Mouse (Mus musculus) lung, postnatal 0 days (tissue): ENCODE measurements around the gene 2010111I01Rik. TPM values are rescaled to one million over a fixed set of nuclear protein-coding genes. Genes with fewer than 3 reads are reported as not detected.

Source experiments
- ATAC-seq: fragments of 200-750 bp; cut with Nextera tagmentation; 2 replicates; pipeline ENCODE4 v1.8.0; 2017; ENCODE audit warnings: moderate library complexity
- DNase-seq: peaks from one replicate; pipeline ENCODE4 v3.0.0-alpha.2; 2016; ENCODE audit warnings: low spot score
- H3K27ac ChIP-seq: fragments of 300-500 bp; sonication (generic); 2 replicates; pipeline ENCODE4 v1.5.1; 2014; ENCODE audit warnings: antibody characterized with exemption, mild to moderate bottlenecking, low read length, mixed read lengths
- H3K27me3 ChIP-seq: fragments of 300-500 bp; sonication (generic); replicated peaks from 2 replicates; pipeline ENCODE4 v1.6.1; 2014; ENCODE audit warnings: low read length, mixed read lengths; ENCODE audit not compliant: insufficient read depth
- H3K36me3 ChIP-seq: fragments of 300-500 bp; sonication (generic); 2 replicates; pipeline ENCODE4 v1.6.1; 2014; ENCODE audit warnings: low read length, mixed read lengths; ENCODE audit not compliant: insufficient read depth
- H3K4me1 ChIP-seq: fragments of 300-500 bp; sonication (generic); 2 replicates; pipeline ENCODE4 v1.6.1; 2014; ENCODE audit warnings: antibody characterized with exemption, low read depth, low read length, mixed read lengths; ENCODE audit not compliant: insufficient read depth
- H3K4me2 ChIP-seq: fragments of 300-500 bp; sonication (generic); replicated peaks from 2 replicates; pipeline ENCODE4 v1.6.1; 2014; ENCODE audit warnings: low read depth, mild to moderate bottlenecking, low read length, moderate library complexity, mixed read lengths
- H3K4me3 ChIP-seq: fragments of 300-500 bp; sonication (generic); 2 replicates; pipeline ENCODE4 v1.5.1; 2014; ENCODE audit warnings: low read depth, low read length
- H3K9ac ChIP-seq: fragments of 300-500 bp; sonication (generic); replicated peaks from 2 replicates; pipeline ENCODE4 v1.6.1; 2014; ENCODE audit warnings: low read depth, mild to moderate bottlenecking
- H3K9me3 ChIP-seq: fragments of 300-500 bp; sonication (generic); 2 replicates; pipeline ENCODE4 v1.6.1; 2016; ENCODE audit warnings: low read length, mixed read lengths
- CTCF ChIP-seq: IDR thresholded peaks from 2 replicates; pipeline ENCODE4 v1.5.1; 2016; ENCODE audit warnings: antibody characterized with exemption, mild to moderate bottlenecking
- EP300 ChIP-seq: IDR thresholded peaks from 2 replicates; pipeline ENCODE4 v1.6.1; 2016; ENCODE audit warnings: antibody characterized with exemption, mild to moderate bottlenecking, control low read depth
- WGBS: fragments of 180-500 bp; shearing (Covaris S2); extraction: QIAGEN DNeasy Blood & Tissue Kit; methylation state at CpG from one replicate; pipeline ENCODE4 v1.1.7; 2014; 5-methylcytosine and 5-hydroxymethylcytosine counted together
- polyA plus RNA-seq: library from polyadenylated mRNA; unstranded; fragments of >200 nt; fragmentation: Nextera tagmentation; extraction: Ambion mirVana; gene quantifications from 2 replicates; pipeline ENCODE4 v1.2.1, GENCODE M21; 2015

Gene 2010111I01Rik
- polyA plus RNA-seq, 1 experiment from 2014 or later: 130 TPM

- DNase-seq (no peak), ATAC-seq (no peak)
- no peak overlapping the region for H3K27ac ChIP-seq
- H3K27me3 ChIP-seq: no peaks in the 10 kb centered on the region
- peaks cover 51% of the 10 kb centered on the region for H3K36me3 ChIP-seq
- no peaks in the 10 kb centered on the region for H3K9me3 ChIP-seq
- TF ChIP-seq CTCF (no peak), EP300 (no peak)
- H3K4me2 ChIP-seq: no peak overlapping the region
- H3K9ac ChIP-seq: no peak overlapping the region
- WGBS: 85% methylated on average over 5 of the region's 5 CpGs
- H3K4me3 ChIP-seq: no peak overlapping the region
- H3K4me1 ChIP-seq: peaks cover 5% of the 10 kb centered on the region; the same call in 1 of the 2 replicates
Measured at GRCm38 (mm10) chr13:63298931-63299330, 334.2 kb downstream of the 2010111I01Rik start.

- Histone ChIP-seq H3K27ac (no peak overlapping the region), H3K4me1 (no peaks in the 10 kb centered on the region), H3K4me2 (no peak overlapping the region), H3K9ac (no peak overlapping the region), H3K9me3 (no peaks in the 10 kb centered on the region), H3K4me3 (no peak overlapping the region), H3K36me3 (peaks cover 48% of the 10 kb centered on the region), H3K27me3 (no peaks in the 10 kb centered on the region)
- no peak for TF ChIP-seq CTCF
- no peak for TF ChIP-seq EP300
- DNase-seq (no peak), ATAC-seq (no peak)
- WGBS: 82% methylated on average over 7 of the region's 7 CpGs
Measured at GRCm38 (mm10) chr13:63300929-63301328, 336.2 kb downstream of the 2010111I01Rik start.

GRCm38 (mm10) chr13:63301764-63302209, 337.1 kb downstream of the 2010111I01Rik start:
- H3K27ac ChIP-seq: no peak overlapping the region
- ATAC-seq: no peak

DNA sequence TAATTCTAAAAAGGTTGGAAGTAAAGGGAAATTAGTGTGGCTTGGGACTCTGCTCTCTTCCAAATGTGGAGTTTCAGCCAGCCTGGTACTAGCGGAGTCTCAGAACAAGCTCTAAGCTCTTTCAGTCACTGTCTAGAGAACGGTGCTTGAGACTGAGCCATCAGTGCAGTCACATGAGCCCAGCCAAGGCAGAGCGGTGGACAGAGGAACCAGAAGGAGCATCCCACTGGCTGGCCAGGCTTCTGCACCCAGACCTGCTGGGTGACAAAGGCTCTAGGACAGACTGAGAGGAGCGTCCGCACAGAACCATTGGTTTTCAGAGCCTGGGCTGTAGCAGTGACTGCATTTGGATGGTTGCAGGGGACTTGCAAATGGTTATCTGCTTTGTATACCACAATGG, 337.7 kb downstream of the 2010111I01Rik start:
- Histone ChIP-seq H3K4me3 (no peak overlapping the region), H3K27me3 (no peaks in the 10 kb centered on the region), H3K27ac (no peak overlapping the region), H3K36me3 (peaks cover 48% of the 10 kb centered on the region), H3K4me2 (no peak overlapping the region), H3K4me1 (no peaks in the 10 kb centered on the region), H3K9me3 (no peaks in the 10 kb centered on the region), H3K9ac (no peak overlapping the region)
- ATAC-seq (no peak), DNase-seq (no peak)
- WGBS: 93% methylated on average over 5 of the region's 5 CpGs
- TF ChIP-seq EP300 (no peak), CTCF (no peak)

More at GRCm38 (mm10) chr13:63301764-63302209, 337.1 kb downstream of the 2010111I01Rik start:
- Histone ChIP-seq H3K9ac (no peak overlapping the region), H3K36me3 (peaks cover 48% of the 10 kb centered on the region), H3K4me1 (no peaks in the 10 kb centered on the region), H3K27me3 (no peaks in the 10 kb centered on the region), H3K9me3 (no peaks in the 10 kb centered on the region), H3K4me2 (no peak overlapping the region), H3K4me3 (no peak overlapping the region)
- TF ChIP-seq EP300: no peak
- TF ChIP-seq CTCF: no peak
- no peak for DNase-seq
- WGBS: 48% methylated on average over 3 of the region's 3 CpGs

- H3K4me3 ChIP-seq: no peak overlapping the region
- H3K36me3 ChIP-seq: peaks cover 39% of the 10 kb centered on the region
- TF ChIP-seq EP300: no peak
- no peak for TF ChIP-seq CTCF
- no peaks in the 10 kb centered on the region for H3K9me3 ChIP-seq
- DNase-seq (peak; percentile 67), ATAC-seq (peak; percentile 20)
- no peak overlapping the region for H3K9ac ChIP-seq
- 44% methylated on average over 6 of the region's 6 CpGs for WGBS
- no peak overlapping the region for H3K4me2 ChIP-seq
- no peaks in the 10 kb centered on the region for H3K27me3 ChIP-seq
- no peak overlapping the region for H3K27ac ChIP-seq
- H3K4me1 ChIP-seq: no peaks in the 10 kb centered on the region
Measured at GRCm38 (mm10) chr13:63304124-63304792, 339.6 kb downstream of the 2010111I01Rik start.

DNA sequence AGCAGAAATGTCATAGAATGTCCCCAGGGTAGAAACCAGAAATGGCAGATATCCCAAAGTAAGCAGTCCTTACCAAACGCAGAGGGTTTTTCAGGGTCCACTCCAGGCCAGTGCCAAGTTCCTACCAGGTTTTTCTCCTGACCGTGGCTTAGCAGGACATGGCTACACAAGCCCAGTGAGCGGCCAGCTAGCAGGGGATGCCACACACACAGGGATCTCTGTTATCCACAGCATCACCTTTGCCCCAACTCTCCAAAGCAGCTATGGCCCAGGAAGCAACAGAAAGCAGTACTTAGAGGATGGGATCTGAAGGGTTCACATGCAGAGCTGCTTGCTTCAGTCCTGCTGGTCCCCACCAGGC, 340.1 kb downstream of the 2010111I01Rik start:
- DNase-seq (no peak), ATAC-seq (no peak)
- Histone ChIP-seq H3K27me3 (no peaks in the 10 kb centered on the region), H3K9me3 (no peaks in the 10 kb centered on the region), H3K4me1 (no peaks in the 10 kb centered on the region), H3K9ac (no peak overlapping the region), H3K4me3 (no peak overlapping the region), H3K27ac (no peak overlapping the region; the same call in 1 of the 2 replicates), H3K4me2 (no peak overlapping the region), H3K36me3 (peaks cover 36% of the 10 kb centered on the region)
- 65% methylated on average over 3 of the region's 3 CpGs for WGBS
- no peak for TF ChIP-seq CTCF
- no peak for TF ChIP-seq EP300
